Mouse (Mus musculus) MEL-GATA-1-ER (cell line): Measurements from ENCODE around the gene Plekhn1.

ENCODE experiments used
- DNase-seq: peaks from one replicate; pipeline ENCODE4 v3.0.0-alpha.2; 2012; ENCODE audit warnings: low read depth; ENCODE audit errors: extremely low read depth

The Plekhn1 gene

DNA sequence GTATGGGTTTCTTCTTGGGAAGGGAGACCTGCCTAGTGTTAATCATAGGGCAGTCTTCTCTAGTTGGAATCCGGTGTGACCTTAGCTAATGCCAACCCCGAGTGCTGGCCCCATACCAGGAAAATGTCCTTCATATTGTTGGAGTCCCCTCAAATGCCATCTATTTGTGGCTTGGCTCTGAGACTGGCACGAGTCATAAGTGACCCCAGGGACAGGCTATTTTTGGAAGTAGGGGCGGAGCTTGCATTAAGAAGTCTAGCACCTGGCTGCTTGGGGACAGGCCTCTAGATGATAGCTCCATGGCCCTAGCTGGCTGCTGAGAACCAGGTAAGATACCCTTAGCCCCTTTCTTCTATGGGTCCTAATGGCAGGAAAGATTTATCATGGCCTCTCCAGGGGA, 19.0 kb downstream of the Plekhn1 start, which contains the start of gene Perm1:
Gene Perm1 (plus strand): TSS at position 220 of the 400 bp plus-strand sequence.
- no peak for DNase-seq

GRCm38 (mm10) chr4:156213134-156213533, 21.5 kb downstream of the Plekhn1 start:
- DNase-seq: no peak

DNA sequence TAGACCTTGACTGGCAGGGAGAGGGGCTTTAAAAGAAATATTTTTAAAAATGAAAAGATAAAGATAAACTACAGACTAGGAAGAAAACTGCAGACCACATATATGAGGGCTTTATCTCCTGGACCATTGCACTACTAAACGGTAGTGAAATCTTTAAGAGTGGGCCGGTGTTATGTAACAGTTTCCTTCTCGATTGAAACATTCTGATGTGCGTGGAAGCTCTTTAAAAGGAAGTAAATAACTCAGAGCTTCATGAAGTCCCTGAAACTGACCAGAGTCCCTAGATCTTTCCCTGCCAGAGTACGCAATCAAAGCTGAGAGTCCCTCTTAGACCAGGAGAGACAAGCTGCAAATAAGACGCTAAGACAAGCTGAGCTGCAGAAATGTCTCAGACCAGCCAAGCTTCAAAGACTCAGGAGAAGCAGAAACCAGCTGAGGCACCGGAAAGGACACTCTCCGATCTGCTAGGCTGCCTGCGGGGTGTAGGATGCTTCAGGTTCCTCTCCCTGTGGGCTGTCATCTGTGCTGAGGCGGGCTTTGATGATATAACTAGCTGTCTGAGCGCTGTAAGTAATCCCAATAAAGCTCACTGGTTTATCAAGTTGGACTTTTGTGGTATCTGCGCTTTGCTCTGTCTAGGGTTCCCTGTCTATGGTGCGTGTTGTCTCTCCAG, 24.6 kb downstream of the Plekhn1 start:
- DNase-seq: no peak

- no peak for DNase-seq
Observed at GRCm38 (mm10) chr4:156208872-156209271, 25.8 kb downstream of the Plekhn1 start.

DNA sequence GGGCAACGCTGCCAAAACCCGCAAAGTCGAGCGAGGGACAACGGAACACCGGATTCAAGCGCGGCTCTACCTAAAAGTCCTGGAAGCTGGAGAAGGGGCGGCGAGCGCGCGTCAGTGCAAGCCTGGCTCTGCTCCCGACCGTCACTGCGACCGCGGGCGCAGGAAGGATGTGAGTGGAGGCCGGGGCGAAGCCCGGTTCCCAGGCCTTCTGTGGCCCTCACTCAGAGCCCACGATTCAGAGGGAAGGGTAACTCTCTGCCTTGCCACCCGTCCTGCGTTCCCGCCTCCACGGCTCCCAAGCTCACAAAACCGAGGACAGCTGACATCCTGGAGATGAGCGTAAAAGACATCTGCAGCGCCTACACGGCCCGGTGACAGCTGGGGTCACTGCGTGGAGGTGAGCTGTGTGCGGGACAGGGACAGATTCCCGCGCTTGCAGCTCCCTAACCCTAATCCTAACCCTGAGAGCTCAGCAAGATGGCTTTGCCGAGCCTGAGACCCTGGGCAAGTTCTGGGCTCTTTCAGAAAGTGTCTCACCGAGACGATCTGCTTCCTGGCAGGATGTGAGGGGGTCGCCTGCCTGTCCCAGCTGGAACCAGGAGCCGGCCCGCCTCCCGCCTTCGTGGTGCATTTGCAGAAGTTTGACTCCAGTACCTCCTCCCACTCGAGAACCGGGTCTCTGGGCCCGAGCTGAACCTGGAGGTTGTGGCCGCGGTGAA, 31.1 kb downstream of the Plekhn1 start:
- DNase-seq: no peak

GRCm38 (mm10) chr4:156203001-156203412, 31.6 kb downstream of the Plekhn1 start, which contains the start of gene AW011738:
Gene AW011738 (plus strand): TSS chr4:156203304.
- DNase-seq: peak; percentile 81

DNA sequence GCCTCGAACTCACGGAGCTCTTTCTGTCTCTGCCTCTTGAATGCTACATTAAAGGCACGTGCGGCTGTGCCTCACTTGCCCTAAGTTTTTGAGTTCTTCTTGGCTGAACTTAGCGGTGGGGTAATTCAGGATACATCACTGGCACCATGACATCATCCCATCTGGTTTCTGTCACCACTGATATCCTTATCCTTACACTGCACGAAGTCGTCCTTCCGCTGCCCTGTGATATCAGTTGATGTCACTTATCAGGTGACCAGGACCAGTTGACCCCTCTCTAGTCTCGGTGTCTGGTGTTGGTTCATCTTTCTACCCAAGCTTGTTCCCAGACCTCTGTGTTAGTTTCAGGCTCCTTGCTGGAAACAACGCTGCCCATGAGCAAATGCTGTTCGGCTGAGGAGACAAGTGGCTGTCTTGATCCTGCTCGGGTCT, 32.2 kb downstream of the Plekhn1 start:
- peak; percentile 83 for DNase-seq

DNA sequence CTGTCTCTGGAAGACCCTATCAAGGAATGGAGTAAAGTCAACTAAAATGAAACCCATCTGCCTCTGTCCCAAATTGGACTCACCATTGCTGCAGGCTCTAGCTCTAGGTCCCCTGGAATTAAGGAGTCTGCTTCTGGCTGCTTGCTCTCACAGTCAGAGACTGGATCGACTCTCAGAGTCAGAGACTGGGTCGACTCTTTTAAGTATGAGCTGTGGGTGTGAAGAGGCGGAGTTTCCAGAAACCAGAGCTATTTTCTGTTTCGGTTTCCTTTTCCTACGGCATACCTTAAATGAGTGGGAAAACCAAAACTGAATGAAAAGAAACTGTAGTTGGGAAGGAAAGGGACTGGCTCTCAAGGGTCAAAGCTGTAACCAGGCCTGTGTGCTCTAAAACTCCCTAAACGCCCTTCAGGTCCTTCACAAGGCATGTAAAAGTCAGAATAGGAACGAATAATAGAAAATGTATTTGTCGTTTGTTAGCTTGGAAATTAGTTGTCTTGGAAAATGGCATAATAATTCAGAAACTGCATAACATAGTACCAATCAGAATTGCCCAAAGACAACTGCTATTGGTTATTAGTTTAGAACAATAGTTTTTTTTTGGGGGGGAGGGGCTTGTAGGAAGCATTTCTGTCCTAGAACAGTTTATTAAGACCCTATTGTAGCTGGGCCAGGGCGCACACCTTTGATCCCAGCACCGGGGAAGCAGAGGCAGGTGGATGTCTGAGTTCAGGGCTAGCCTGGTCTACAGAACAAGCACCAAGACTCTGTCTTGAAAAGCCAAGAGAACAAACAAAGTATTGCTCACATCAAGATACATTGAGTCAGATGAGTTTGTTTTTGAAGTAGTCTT, 33.8 kb downstream of the Plekhn1 start, which contains the start of gene Isg15:
Gene Isg15 (minus strand): TSS at position 196 of the 853 bp plus-strand sequence.
- DNase-seq: no peak

- no peak for DNase-seq
Observed at GRCm38 (mm10) chr4:156197829-156198205, 36.8 kb downstream of the Plekhn1 start.

DNA sequence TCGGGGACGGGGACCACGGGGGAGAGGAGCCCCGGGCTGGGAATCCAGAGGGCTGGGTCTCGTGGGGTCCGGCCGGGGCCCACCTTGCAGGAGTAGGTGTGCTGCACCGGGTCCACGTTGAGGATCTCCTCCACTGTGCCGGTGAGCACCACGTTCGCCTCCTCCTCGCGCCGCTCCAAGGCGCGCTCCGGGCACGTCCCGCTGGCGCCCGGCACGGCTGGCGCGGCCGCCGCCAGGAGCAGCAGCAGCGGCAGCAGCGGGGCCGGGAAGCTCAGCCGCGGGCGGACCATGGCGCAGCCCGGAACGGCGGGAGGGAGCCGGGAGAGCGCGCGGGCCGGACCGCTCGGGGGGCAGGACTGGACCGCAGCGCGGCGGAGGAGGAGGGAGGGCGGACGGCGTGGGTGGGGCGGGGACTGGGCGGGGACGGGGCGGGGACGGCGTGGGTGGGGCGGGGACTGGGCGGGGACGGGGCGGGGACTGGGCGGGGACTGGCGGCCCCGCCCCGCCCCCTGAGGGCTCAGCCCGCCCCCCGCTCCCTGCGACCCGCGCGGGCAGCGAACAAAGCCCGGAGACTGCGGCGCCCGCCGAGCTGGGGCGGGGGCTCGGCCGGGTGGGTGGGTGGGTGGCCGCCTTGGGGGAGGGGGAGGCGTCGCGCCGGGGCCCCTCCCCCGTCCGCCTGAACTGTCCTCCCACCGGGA, 37.4 kb downstream of the Plekhn1 start, which contains the start of gene Agrn:
Gene Agrn (minus strand): TSS at position 358 of the 698 bp plus-strand sequence.
- no peak for DNase-seq

DNA sequence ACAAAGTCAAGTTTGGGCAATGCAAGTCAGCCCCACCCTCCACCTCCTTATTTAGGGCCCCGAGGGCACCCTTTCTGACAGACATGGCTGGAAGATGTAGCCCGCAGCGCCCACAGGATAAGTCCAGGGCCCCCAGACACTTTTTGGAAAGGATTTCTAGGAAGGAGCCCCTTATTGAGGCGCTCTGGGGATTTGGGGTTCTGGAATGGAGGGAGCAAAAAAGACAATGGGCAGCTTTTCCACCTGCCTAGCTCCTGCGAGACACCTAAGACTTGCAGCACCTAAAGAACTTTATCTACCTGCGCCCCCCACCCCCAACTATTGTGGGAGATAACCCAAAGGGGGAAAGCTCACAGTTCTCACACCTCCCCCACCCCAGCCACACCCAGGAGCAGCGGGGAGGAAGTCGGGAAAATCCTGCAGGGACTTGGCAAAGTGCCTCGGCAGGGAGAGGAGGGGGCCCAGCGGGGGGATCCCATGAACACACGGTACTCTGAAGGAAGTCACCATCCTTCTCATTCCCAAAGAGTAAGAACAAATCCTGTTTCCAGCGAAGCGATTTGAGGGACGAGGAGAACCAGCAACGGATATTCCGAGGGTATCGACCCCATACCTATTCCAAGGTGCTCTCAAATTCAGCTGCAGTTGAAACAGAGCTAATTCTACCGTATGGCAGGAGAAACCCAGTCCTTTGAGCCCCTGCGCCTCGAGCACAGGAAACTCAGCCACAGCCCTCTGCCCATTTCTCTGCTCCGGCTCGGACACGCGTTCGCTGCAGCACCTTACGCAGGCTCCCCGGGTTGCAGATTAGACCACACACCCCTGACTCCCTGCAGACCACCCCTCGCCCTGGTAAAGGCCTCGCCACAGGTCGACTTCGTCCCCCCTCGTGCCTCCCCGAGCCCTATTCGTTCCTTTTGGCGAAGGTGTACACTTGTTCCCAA, 38.5 kb downstream of the Plekhn1 start:
- no peak for DNase-seq

GRCm38 (mm10) chr4:156194346-156194745, 40.3 kb downstream of the Plekhn1 start:
- no peak for DNase-seq

GRCm38 (mm10) chr4:156193906-156194305, 40.8 kb downstream of the Plekhn1 start:
- DNase-seq: no peak

GRCm38 (mm10) chr4:156193200-156193590, 41.5 kb downstream of the Plekhn1 start:
- no peak for DNase-seq

- no peak for DNase-seq
Observed at GRCm38 (mm10) chr4:156192421-156193199, 42.0 kb downstream of the Plekhn1 start.

- no peak for DNase-seq
Observed at GRCm38 (mm10) chr4:156188811-156189323, 45.8 kb downstream of the Plekhn1 start.

DNA sequence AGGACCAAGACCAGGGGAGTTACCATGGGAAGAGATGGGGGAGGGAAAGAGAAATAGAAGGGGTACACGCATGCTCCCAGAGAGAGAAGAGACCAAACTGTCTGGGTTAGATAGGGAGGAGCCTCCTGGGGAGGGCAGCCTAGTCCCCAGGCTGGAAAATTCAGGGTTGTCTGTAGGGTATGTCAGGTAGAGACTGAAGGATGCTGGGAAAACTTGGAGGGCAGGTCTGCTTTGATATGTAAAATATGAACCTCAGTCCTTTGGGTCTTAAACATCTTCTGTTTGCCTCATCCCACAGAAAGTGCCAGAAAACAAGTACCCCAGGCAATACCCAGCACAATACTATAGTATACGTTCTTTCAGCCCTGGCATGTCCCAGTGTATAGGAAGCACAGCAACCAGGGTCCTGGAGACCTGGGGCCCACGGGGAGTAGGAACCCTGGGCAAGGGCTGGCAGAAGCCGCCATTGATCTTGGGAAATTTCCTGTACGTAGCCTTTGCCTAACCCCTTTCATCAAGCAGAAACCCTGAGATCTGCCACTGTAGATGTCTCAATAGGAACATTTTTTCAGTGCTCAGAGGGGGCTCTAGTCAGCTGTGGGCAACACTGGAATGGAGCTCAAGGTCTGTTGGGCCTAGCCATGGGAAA, 46.4 kb downstream of the Plekhn1 start:
- no peak for DNase-seq
